Mouse (Mus musculus): ENCODE data around the gene Pcnt.

DNA sequence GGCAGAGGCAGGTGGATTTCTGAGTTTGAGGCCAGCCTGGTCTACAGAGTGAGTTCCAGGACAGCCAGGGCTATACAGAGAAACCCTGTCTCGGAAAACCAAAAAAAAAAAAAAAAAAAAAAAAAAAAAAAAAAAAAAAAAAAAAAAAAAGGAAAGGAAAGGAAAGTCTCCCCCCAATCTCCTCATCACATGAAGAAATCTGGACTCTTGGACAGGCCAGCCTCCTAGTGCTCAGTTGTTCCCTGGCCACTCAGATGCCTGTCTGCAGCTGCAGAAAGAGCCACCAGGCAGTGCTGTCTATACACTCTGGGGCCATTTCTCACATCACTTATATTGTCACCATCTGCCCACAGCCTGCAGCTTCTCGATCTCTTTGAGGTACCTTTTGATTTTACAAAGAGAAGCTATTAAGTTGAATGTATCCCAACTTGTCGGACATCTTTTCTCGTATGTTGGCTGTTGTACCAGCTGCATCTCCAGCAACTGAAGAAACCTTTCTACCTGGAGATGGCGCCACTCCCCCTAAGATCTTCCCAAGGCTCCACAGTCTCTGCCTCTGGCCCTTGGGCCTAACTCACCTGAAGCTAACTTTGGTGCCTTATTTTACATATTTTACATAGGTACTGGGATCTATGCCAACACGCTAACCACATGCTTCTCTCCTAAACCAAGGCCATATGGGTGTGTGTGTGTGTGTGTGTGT, 116.1 kb downstream of the Pcnt start:
- TF ChIP-seq CTCF (IDR thresholded peaks at IDR 0.05; ENCODE audit: low read depth, low read length): peak; percentile 31; the same call in 1 of the 2 replicates
- no peak for TF ChIP-seq POLR2A (IDR thresholded peaks at IDR 0.05; ENCODE audit: extremely low read depth, insufficient read depth, low read length)

Measured in liver, adult 2 months (tissue).